Mouse (Mus musculus): ENCODE data around the gene Dcaf6. TPM values are rescaled to one million over a fixed set of nuclear protein-coding genes. Genes with fewer than 3 reads are reported as not detected.

Dcaf6 gene
- polyA plus RNA-seq, 1 experiment from 2014 or later: 17.4 TPM

GRCm38 (mm10) chr1:165304341-165304740, 155.9 kb downstream of the Dcaf6 start:
- TF ChIP-seq CTCF (IDR thresholded peaks at IDR 0.05; ENCODE audit: low read depth): no peak
- TF ChIP-seq EP300 (IDR thresholded peaks at IDR 0.05; ENCODE audit: low read depth): no peak
- Histone ChIP-seq H3K9me3 (ENCODE audit: low read length) (no peaks in the 10 kb centered on the region), H3K4me3 (ENCODE audit: low read depth, low read length) (no peak overlapping the region), H3K27ac (ENCODE audit: low read depth) (no peak overlapping the region), H3K9ac (replicated peaks) (no peak overlapping the region), H3K4me1 (ENCODE audit: insufficient read depth) (no peaks in the 10 kb centered on the region; the same call in 1 of the 2 replicates), H3K36me3 (replicated peaks; ENCODE audit: insufficient read depth, low read length) (no peaks in the 10 kb centered on the region), H3K27me3 (ENCODE audit: insufficient read depth, low read length) (no peaks in the 10 kb centered on the region), H3K4me2 (ENCODE audit: low read depth, low read length) (no peak overlapping the region)
- no peak for DNase-seq
- WGBS (ENCODE audit: insufficient replicate concordance): 59% methylated on average over 7 of the region's 7 CpGs
- no peak for ATAC-seq

DNA sequence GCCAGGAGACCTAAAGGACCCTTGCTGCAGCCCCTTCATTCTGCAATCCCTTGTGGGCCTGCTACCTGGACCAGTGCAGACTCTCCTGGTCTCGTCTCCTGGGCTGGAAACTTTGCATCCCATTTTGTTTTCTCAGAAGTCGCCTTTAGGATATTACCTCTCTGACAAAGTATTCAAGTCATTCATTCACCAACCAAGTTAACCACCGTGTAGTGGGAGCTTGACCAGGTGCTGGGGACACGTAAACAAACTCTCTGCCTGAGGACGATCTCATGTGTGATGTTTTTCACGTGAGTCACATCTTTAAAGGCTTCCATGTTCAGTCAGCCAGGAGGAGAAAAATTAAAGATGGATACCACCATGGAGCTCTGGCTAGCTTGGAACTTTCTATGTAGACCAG, 157.1 kb downstream of the Dcaf6 start:
- Histone ChIP-seq H3K4me2 (ENCODE audit: low read depth, low read length) (no peak overlapping the region), H3K9me3 (ENCODE audit: low read length) (no peaks in the 10 kb centered on the region), H3K36me3 (replicated peaks; ENCODE audit: insufficient read depth, low read length) (no peaks in the 10 kb centered on the region), H3K4me1 (ENCODE audit: insufficient read depth) (no peaks in the 10 kb centered on the region; the same call in 1 of the 2 replicates), H3K9ac (replicated peaks) (no peak overlapping the region), H3K4me3 (ENCODE audit: low read depth, low read length) (no peak overlapping the region), H3K27me3 (ENCODE audit: insufficient read depth, low read length) (no peaks in the 10 kb centered on the region), H3K27ac (ENCODE audit: low read depth) (no peak overlapping the region)
- TF ChIP-seq CTCF (IDR thresholded peaks at IDR 0.05; ENCODE audit: low read depth): no peak
- TF ChIP-seq EP300 (IDR thresholded peaks at IDR 0.05; ENCODE audit: low read depth): no peak
- WGBS (ENCODE audit: insufficient replicate concordance): 74% methylated on average over 6 of the region's 6 CpGs
- DNase-seq (no peak), ATAC-seq (no peak)

GRCm38 (mm10) chr1:165302455-165303208, 157.6 kb downstream of the Dcaf6 start:
- no peaks in the 10 kb centered on the region for H3K9me3 ChIP-seq (ENCODE audit: low read length)
- no peak overlapping the region for H3K27ac ChIP-seq (ENCODE audit: low read depth)
- DNase-seq (no peak), ATAC-seq (no peak)
- WGBS (ENCODE audit: insufficient replicate concordance): 68% methylated on average over 13 of the region's 13 CpGs
- no peaks in the 10 kb centered on the region for H3K27me3 ChIP-seq (ENCODE audit: insufficient read depth, low read length)
- H3K4me3 ChIP-seq (ENCODE audit: low read depth, low read length): no peak overlapping the region
- TF ChIP-seq CTCF (IDR thresholded peaks at IDR 0.05; ENCODE audit: low read depth) (no peak), EP300 (IDR thresholded peaks at IDR 0.05; ENCODE audit: low read depth) (no peak)
- no peak overlapping the region for H3K9ac ChIP-seq (replicated peaks)
- no peak overlapping the region for H3K4me2 ChIP-seq (ENCODE audit: low read depth, low read length)
- no peaks in the 10 kb centered on the region; the same call in 1 of the 2 replicates for H3K4me1 ChIP-seq (ENCODE audit: insufficient read depth)
- H3K36me3 ChIP-seq (replicated peaks; ENCODE audit: insufficient read depth, low read length): no peaks in the 10 kb centered on the region

DNA sequence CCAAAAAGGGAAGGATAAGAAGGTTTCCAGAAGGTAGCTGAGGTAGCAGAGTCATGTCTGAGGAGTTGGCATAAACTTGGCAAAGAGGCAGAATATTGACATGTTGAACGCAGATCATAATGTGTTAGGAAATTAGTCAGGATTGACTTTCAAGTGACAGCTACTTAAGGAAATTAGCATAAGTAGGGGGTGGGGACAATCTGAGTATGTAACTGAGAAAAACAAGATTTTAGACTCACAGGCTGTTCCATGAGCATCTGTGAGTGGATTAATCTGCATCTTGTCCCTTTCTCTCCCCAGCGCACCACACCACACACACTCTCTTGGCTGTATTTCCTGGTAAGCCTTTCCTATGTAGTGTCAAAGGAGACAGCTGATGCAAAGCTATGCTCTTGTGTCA, 158.7 kb downstream of the Dcaf6 start:
- ATAC-seq: no peak
- Histone ChIP-seq H3K27me3 (ENCODE audit: insufficient read depth, low read length) (no peaks in the 10 kb centered on the region), H3K27ac (ENCODE audit: low read depth) (no peak overlapping the region), H3K36me3 (replicated peaks; ENCODE audit: insufficient read depth, low read length) (no peaks in the 10 kb centered on the region), H3K4me1 (ENCODE audit: insufficient read depth) (no peaks in the 10 kb centered on the region), H3K4me2 (ENCODE audit: low read depth, low read length) (no peak overlapping the region), H3K9ac (replicated peaks) (no peak overlapping the region), H3K4me3 (ENCODE audit: low read depth, low read length) (no peak overlapping the region), H3K9me3 (ENCODE audit: low read length) (no peaks in the 10 kb centered on the region)
- no peak for DNase-seq
- 79% methylated on average over 2 of the region's 2 CpGs for WGBS (ENCODE audit: insufficient replicate concordance)
- no peak for TF ChIP-seq CTCF (IDR thresholded peaks at IDR 0.05; ENCODE audit: low read depth)
- TF ChIP-seq EP300 (IDR thresholded peaks at IDR 0.05; ENCODE audit: low read depth): no peak

DNA sequence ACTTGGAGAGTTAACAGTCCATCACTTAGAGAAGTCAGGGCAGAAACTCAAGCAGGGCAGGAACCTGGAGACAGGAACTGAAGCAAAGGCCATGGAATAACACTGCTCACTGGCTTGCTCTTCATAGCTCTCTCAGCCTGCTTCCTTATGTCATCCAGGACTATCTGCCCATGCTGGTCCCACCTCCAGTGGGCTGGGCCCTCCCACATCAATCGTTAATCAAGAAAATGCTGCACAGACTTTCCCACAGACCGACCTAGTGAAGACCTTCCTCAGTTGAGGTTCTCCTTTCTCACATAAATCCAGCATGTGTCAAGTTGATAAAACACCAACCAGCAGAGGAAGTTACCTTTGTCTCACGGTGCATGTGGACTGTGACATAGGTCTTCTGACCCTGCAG, 159.2 kb downstream of the Dcaf6 start:
- no peak for DNase-seq
- H3K4me2 ChIP-seq (ENCODE audit: low read depth, low read length): no peak overlapping the region
- no peak for ATAC-seq
- H3K4me3 ChIP-seq (ENCODE audit: low read depth, low read length): no peak overlapping the region
- no peaks in the 10 kb centered on the region for H3K4me1 ChIP-seq (ENCODE audit: insufficient read depth)
- no peaks in the 10 kb centered on the region for H3K27me3 ChIP-seq (ENCODE audit: insufficient read depth, low read length)
- H3K9me3 ChIP-seq (ENCODE audit: low read length): no peaks in the 10 kb centered on the region
- no peak overlapping the region for H3K9ac ChIP-seq (replicated peaks)
- WGBS (ENCODE audit: insufficient replicate concordance): 29% methylated on average over 3 of the region's 3 CpGs
- TF ChIP-seq CTCF (IDR thresholded peaks at IDR 0.05; ENCODE audit: low read depth): no peak
- TF ChIP-seq EP300 (IDR thresholded peaks at IDR 0.05; ENCODE audit: low read depth): no peak
- H3K36me3 ChIP-seq (replicated peaks; ENCODE audit: insufficient read depth, low read length): no peaks in the 10 kb centered on the region
- H3K27ac ChIP-seq (ENCODE audit: low read depth): no peak overlapping the region

DNA sequence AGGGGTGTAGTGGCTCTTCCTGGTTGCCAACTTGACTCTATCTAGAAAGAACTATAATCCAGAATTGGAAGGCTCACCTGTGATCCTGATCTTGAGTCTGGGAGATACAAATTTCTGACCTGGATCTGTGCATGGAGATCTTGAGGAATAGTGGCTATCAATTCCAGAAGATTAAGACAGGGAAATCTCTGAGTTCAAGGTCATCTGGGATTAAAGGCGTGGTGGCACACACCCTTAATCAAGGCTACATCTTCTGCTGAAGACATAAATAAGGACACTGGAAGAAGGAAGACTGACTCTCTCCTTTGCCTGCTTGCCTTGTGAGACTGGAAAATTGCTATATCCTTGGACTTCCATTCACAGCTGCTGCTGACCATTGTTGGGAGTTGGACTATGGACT, 164.8 kb downstream of the Dcaf6 start, which contains the start of gene Gpr161:
Gpr161 (plus strand) TSS at position 301 of the 400 bp plus-strand sequence.
- Histone ChIP-seq H3K9ac (replicated peaks) (no peak within 1 kb of the TSS), H3K36me3 (replicated peaks; ENCODE audit: insufficient read depth, low read length) (no peaks in the 10 kb centered on the region), H3K27ac (ENCODE audit: low read depth) (no peak within 1 kb of the TSS), H3K27me3 (ENCODE audit: insufficient read depth, low read length) (no peaks in the 10 kb centered on the region), H3K4me3 (ENCODE audit: low read depth, low read length) (no peak within 1 kb of the TSS), H3K4me1 (ENCODE audit: insufficient read depth) (no peaks in the 10 kb centered on the region), H3K9me3 (ENCODE audit: low read length) (no peaks in the 10 kb centered on the region), H3K4me2 (ENCODE audit: low read depth, low read length) (no peak within 1 kb of the TSS)
- DNase-seq (no peak), ATAC-seq (no peak)
- TF ChIP-seq EP300 (IDR thresholded peaks at IDR 0.05; ENCODE audit: low read depth): no peak
- TF ChIP-seq CTCF (IDR thresholded peaks at IDR 0.05; ENCODE audit: low read depth): no peak
- WGBS (ENCODE audit: insufficient replicate concordance): 64% methylated on average over 1 of the region's 1 CpGs

Measured in liver, postnatal 0 days (tissue).